Mouse (Mus musculus): ENCODE results near the gene Lipn.

Lipn gene

GRCm38 (mm10) chr19:34066779-34067472 is at the start of gene Lipn:
Lipn (plus strand) TSS chr19:34067358.
- peak; percentile 2 to 33 for DNase-seq (ENCODE audit: low read depth in 1 of 2, low spot score in 2 of 2)

GRCm38 (mm10) chr19:34021440-34022172 is 45.6 kb upstream of the Lipn start:
- DNase-seq (ENCODE audit: low read depth in 1 of 2, low spot score in 2 of 2), result no peak

GRCm38 (mm10) chr19:34022759-34023158 is 44.4 kb upstream of the Lipn start:
- DNase-seq (ENCODE audit: low read depth in 1 of 2, low spot score in 2 of 2), result no peak

- DNase-seq (ENCODE audit: low read depth in 1 of 2, low spot score in 2 of 2), result no peak
Measured at GRCm38 (mm10) chr19:34039731-34040130, 27.4 kb upstream of the Lipn start.

GRCm38 (mm10) chr19:34043008-34043407 is 24.1 kb upstream of the Lipn start:
- no peak for DNase-seq (ENCODE audit: low read depth in 1 of 2, low spot score in 2 of 2)

- no peak for DNase-seq (ENCODE audit: low read depth in 1 of 2, low spot score in 2 of 2)
Measured at GRCm38 (mm10) chr19:34049371-34050039, 17.7 kb upstream of the Lipn start.

- no peak for DNase-seq (ENCODE audit: low read depth in 1 of 2, low spot score in 2 of 2)
Measured at GRCm38 (mm10) chr19:34051502-34051901, 15.7 kb upstream of the Lipn start.

GRCm38 (mm10) chr19:34063547-34063946 is 3.6 kb upstream of the Lipn start:
- no peak for DNase-seq (ENCODE audit: low read depth in 1 of 2, low spot score in 2 of 2)

GRCm38 (mm10) chr19:34064059-34064458 is 3.1 kb upstream of the Lipn start:
- no peak for DNase-seq (ENCODE audit: low read depth in 1 of 2, low spot score in 2 of 2)

GRCm38 (mm10) chr19:34074239-34074638 is 7.1 kb downstream of the Lipn start:
- DNase-seq (ENCODE audit: low read depth in 1 of 2, low spot score in 2 of 2), result no peak

GRCm38 (mm10) chr19:34078130-34078529 is 11.0 kb downstream of the Lipn start:
- no peak for DNase-seq (ENCODE audit: low read depth in 1 of 2, low spot score in 2 of 2)

GRCm38 (mm10) chr19:34089011-34089680 is 22.0 kb downstream of the Lipn start:
- DNase-seq (ENCODE audit: low read depth in 1 of 2, low spot score in 2 of 2), result no peak

GRCm38 (mm10) chr19:34095381-34095780 is 28.2 kb downstream of the Lipn start:
- no peak for DNase-seq (ENCODE audit: low read depth in 1 of 2, low spot score in 2 of 2)

- no peak for DNase-seq (ENCODE audit: low read depth in 1 of 2, low spot score in 2 of 2)
Measured at GRCm38 (mm10) chr19:34096228-34096627, 29.1 kb downstream of the Lipn start.

GRCm38 (mm10) chr19:34100633-34101032 is 33.5 kb downstream of the Lipn start, which contains the start of gene Lipm:
Lipm (plus strand) TSS chr19:34100933.
- no peak for DNase-seq (ENCODE audit: low read depth in 1 of 2, low spot score in 2 of 2)

- DNase-seq (ENCODE audit: low read depth in 1 of 2, low spot score in 2 of 2), result no peak
Measured at GRCm38 (mm10) chr19:34101888-34102287, 34.7 kb downstream of the Lipn start.

GRCm38 (mm10) chr19:34104841-34105240 is 37.7 kb downstream of the Lipn start:
- DNase-seq (ENCODE audit: low read depth in 1 of 2, low spot score in 2 of 2), result no peak

- no peak for DNase-seq (ENCODE audit: low read depth in 1 of 2, low spot score in 2 of 2)
Measured at GRCm38 (mm10) chr19:34119102-34119501, 51.9 kb downstream of the Lipn start.

GRCm38 (mm10) chr19:34119653-34120052 is 52.5 kb downstream of the Lipn start:
- DNase-seq (ENCODE audit: low read depth in 1 of 2, low spot score in 2 of 2), result no peak

- no peak for DNase-seq (ENCODE audit: low read depth in 1 of 2, low spot score in 2 of 2)
Measured at GRCm38 (mm10) chr19:34120107-34120731, 53.1 kb downstream of the Lipn start.

Data from monocyte, adult 2 months (primary cell).